Mouse (Mus musculus) heart, postnatal 0 days (tissue): ENCODE data around the gene Wasf3. TPM values are rescaled to one million over a fixed set of nuclear protein-coding genes. Genes with fewer than 3 reads are reported as not detected.

ENCODE experiments used
- ATAC-seq: fragments of 200-750 bp; cut with Nextera tagmentation; 2 replicates; pipeline ENCODE4 v1.8.0; 2017; ENCODE audit warnings: low read depth, moderate number of reproducible peaks, moderate library complexity; ENCODE audit not compliant: insufficient read depth
- DNase-seq: peaks from one replicate; pipeline ENCODE4 v3.0.0-alpha.2; 2016; ENCODE audit warnings: low spot score
- H3K27ac ChIP-seq: fragments of 300-500 bp; sonication (generic); 2 replicates; pipeline ENCODE4 v1.5.1; 2014; ENCODE audit warnings: low read depth, mild to moderate bottlenecking
- H3K27me3 ChIP-seq: fragments of 300-500 bp; sonication (generic); 2 replicates; pipeline ENCODE4 v1.6.1; 2014; ENCODE audit warnings: low read length, mixed read lengths; ENCODE audit not compliant: control insufficient read depth, insufficient read depth
- H3K36me3 ChIP-seq: fragments of 300-500 bp; sonication (generic); replicated peaks from 2 replicates; pipeline ENCODE4 v1.6.1; 2014; ENCODE audit warnings: low read length, mixed read lengths; ENCODE audit not compliant: control insufficient read depth, insufficient read depth
- H3K4me1 ChIP-seq: fragments of 300-500 bp; sonication (generic); 2 replicates; pipeline ENCODE4 v1.6.1; 2014; ENCODE audit warnings: antibody characterized with exemption; ENCODE audit not compliant: control insufficient read depth, insufficient read depth
- H3K4me2 ChIP-seq: fragments of 300-500 bp; sonication (generic); 2 replicates; pipeline ENCODE4 v1.6.1; 2014; ENCODE audit warnings: low read depth, mild to moderate bottlenecking, low read length, moderate library complexity
- H3K4me3 ChIP-seq: fragments of 300-500 bp; sonication (generic); 2 replicates; pipeline ENCODE4 v1.5.1; 2014; ENCODE audit warnings: low read depth, low read length
- H3K9ac ChIP-seq: fragments of 300-500 bp; sonication (generic); replicated peaks from 2 replicates; pipeline ENCODE4 v1.6.1; 2014; ENCODE audit warnings: low read depth, low read length, mixed read lengths
- H3K9me3 ChIP-seq: fragments of 300-500 bp; sonication (generic); replicated peaks from 2 replicates; pipeline ENCODE4 v1.6.1; 2016; ENCODE audit warnings: low read length; ENCODE audit not compliant: control insufficient read depth
- CTCF ChIP-seq: IDR thresholded peaks from 2 replicates; pipeline ENCODE4 v1.5.1; 2016; ENCODE audit warnings: antibody characterized with exemption, control low read depth, low read depth
- EP300 ChIP-seq: IDR thresholded peaks from 2 replicates; pipeline ENCODE4 v1.6.1; 2016; ENCODE audit warnings: antibody characterized with exemption, low read depth
- WGBS: fragments of 180-500 bp; shearing (Covaris S2); extraction: QIAGEN DNeasy Blood & Tissue Kit; methylation state at CpG from one replicate; pipeline ENCODE4 v1.1.7; 2014; 5-methylcytosine and 5-hydroxymethylcytosine counted together
- polyA plus RNA-seq: library from polyadenylated mRNA; unstranded; fragments of >200 nt; fragmentation: Nextera tagmentation; extraction: Ambion mirVana; gene quantifications from 2 replicates; pipeline ENCODE4 v1.2.1, GENCODE M21; 2015
- total RNA-seq: library from RNA; depleted of rRNA; stranded (reverse); fragments of >200 nt; gene quantifications from 2 replicates; pipeline ENCODE4 v1.2.3, GENCODE M21; 2014; ENCODE audit warnings: low replicate concordance

Wasf3 gene
- total and polyA plus RNA-seq, 2 experiments from 2014 or later = 0.08 TPM; not detected in 1

- H3K9ac ChIP-seq = no peak overlapping the region
- DNase-seq = no peak
- H3K4me2 ChIP-seq = no peak overlapping the region
- no peak for TF ChIP-seq EP300
- TF ChIP-seq CTCF = no peak
- no peaks in the 10 kb centered on the region for H3K36me3 ChIP-seq
- no peaks in the 10 kb centered on the region for H3K9me3 ChIP-seq
- 53% methylated on average over 15 of the region's 15 CpGs for WGBS
- H3K27me3 ChIP-seq = peaks cover 42% of the 10 kb centered on the region
- H3K4me3 ChIP-seq = no peak overlapping the region
- H3K4me1 ChIP-seq = no peaks in the 10 kb centered on the region
- no peak overlapping the region for H3K27ac ChIP-seq
- ATAC-seq = no peak
Observed at GRCm38 (mm10) chr5:146412743-146413430, 28.1 kb downstream of the Wasf3 start.

- H3K4me3 ChIP-seq = no peak overlapping the region
- no peak overlapping the region for H3K27ac ChIP-seq
- H3K4me1 ChIP-seq = no peaks in the 10 kb centered on the region
- H3K27me3 ChIP-seq = peaks cover 59% of the 10 kb centered on the region
- TF ChIP-seq EP300 (no peak), CTCF (no peak)
- H3K9ac ChIP-seq = no peak overlapping the region
- no peak overlapping the region for H3K4me2 ChIP-seq
- WGBS = 59% methylated on average over 4 of the region's 4 CpGs
- no peak for DNase-seq
- no peaks in the 10 kb centered on the region for H3K9me3 ChIP-seq
- ATAC-seq = no peak
- H3K36me3 ChIP-seq = no peaks in the 10 kb centered on the region
Observed at GRCm38 (mm10) chr5:146414611-146415010, 29.8 kb downstream of the Wasf3 start.

GRCm38 (mm10) chr5:146415218-146415617 lies 30.4 kb downstream of the Wasf3 start:
- WGBS = 58% methylated on average over 12 of the region's 12 CpGs
- Histone ChIP-seq H3K9ac (no peak overlapping the region), H3K4me1 (no peaks in the 10 kb centered on the region), H3K27ac (no peak overlapping the region), H3K4me3 (no peak overlapping the region), H3K27me3 (peaks cover 62% of the 10 kb centered on the region), H3K36me3 (no peaks in the 10 kb centered on the region), H3K4me2 (no peak overlapping the region), H3K9me3 (no peaks in the 10 kb centered on the region)
- TF ChIP-seq CTCF (no peak), EP300 (no peak)
- ATAC-seq (no peak; the same call in 1 of the 2 replicates), DNase-seq (no peak)

GRCm38 (mm10) chr5:146416331-146417110 lies 31.7 kb downstream of the Wasf3 start:
- H3K4me3 ChIP-seq = no peak overlapping the region
- H3K9me3 ChIP-seq = no peaks in the 10 kb centered on the region
- no peaks in the 10 kb centered on the region for H3K36me3 ChIP-seq
- no peak for TF ChIP-seq CTCF
- TF ChIP-seq EP300 = no peak
- no peak overlapping the region for H3K9ac ChIP-seq
- no peak overlapping the region for H3K27ac ChIP-seq
- ATAC-seq (no peak), DNase-seq (no peak)
- H3K27me3 ChIP-seq = peaks cover 62% of the 10 kb centered on the region
- no peaks in the 10 kb centered on the region for H3K4me1 ChIP-seq
- H3K4me2 ChIP-seq = no peak overlapping the region
- 78% methylated on average over 20 of the region's 20 CpGs for WGBS

DNA sequence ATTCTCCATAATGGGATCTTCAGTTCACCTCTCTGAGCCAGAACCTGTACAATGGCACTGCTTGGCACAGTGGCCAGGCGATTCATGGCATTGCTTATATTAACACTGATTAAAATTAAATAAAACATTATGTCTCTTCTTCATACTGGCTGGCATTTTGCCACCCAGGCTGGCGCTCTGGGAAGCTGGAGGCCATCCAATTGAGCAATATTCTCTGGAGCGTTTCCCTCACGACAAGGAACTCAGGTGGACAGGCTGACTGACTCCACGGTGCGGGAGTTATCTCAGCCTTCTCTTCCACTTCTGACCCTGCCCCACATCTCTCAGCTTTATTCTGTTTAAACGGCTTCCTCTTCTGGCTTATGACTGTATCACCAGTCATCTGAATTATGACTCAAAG lies 33.3 kb downstream of the Wasf3 start:
- no peak for ATAC-seq
- 56% methylated on average over 7 of the region's 7 CpGs for WGBS
- Histone ChIP-seq H3K9me3 (no peaks in the 10 kb centered on the region), H3K27me3 (peaks cover 65% of the 10 kb centered on the region), H3K4me3 (no peak overlapping the region), H3K4me1 (no peaks in the 10 kb centered on the region), H3K36me3 (no peaks in the 10 kb centered on the region), H3K4me2 (no peak overlapping the region), H3K27ac (no peak overlapping the region), H3K9ac (no peak overlapping the region)
- no peak for TF ChIP-seq EP300
- TF ChIP-seq CTCF = no peak
- no peak for DNase-seq
